Mouse (Mus musculus) intestine, embryonic 16.5 days (tissue): ENCODE measurements at regions not wholly inside any gene's neighbourhood (a gene's known extent, or its start where the extent isn't known, plus 50 kb on each side); places are given as distances from the start of the nearest gene placed in this dataset.

Experiments used
- ATAC-seq: fragments of 200-750 bp; cut with Nextera tagmentation; 2 replicates; pipeline ENCODE4 v1.8.0; 2017; ENCODE audit warnings: moderate TSS enrichment, moderate library complexity
- H3K27ac ChIP-seq: fragments of 300-500 bp; sonication (generic); 2 replicates; pipeline ENCODE4 v1.5.1; 2014; ENCODE audit warnings: mild to moderate bottlenecking, low read length
- H3K27me3 ChIP-seq: fragments of 300-500 bp; sonication (generic); replicated peaks from 2 replicates; pipeline ENCODE4 v1.6.1; 2014; ENCODE audit warnings: low read length, control low read depth, mixed read lengths; ENCODE audit not compliant: control insufficient read depth, insufficient read depth
- H3K36me3 ChIP-seq: fragments of 300-500 bp; sonication (generic); 2 replicates; pipeline ENCODE4 v1.6.1; 2014; ENCODE audit warnings: low read length, control low read depth; ENCODE audit not compliant: control insufficient read depth, insufficient read depth
- H3K4me1 ChIP-seq: fragments of 300-500 bp; sonication (generic); 2 replicates; pipeline ENCODE4 v1.6.1; 2014; ENCODE audit warnings: low read length, control low read depth, mixed read lengths; ENCODE audit not compliant: control insufficient read depth, insufficient read depth
- H3K4me2 ChIP-seq: fragments of 300-500 bp; sonication (generic); 2 replicates; pipeline ENCODE4 v1.6.1; 2014; ENCODE audit warnings: low read depth, low read length, control low read depth
- H3K4me3 ChIP-seq: fragments of 300-500 bp; sonication (generic); 2 replicates; pipeline ENCODE4 v1.5.1; 2014; ENCODE audit warnings: mild to moderate bottlenecking, low read length
- H3K9ac ChIP-seq: fragments of 300-500 bp; sonication (generic); 2 replicates; pipeline ENCODE4 v1.6.1; 2014; ENCODE audit warnings: low read depth, low read length
- H3K9me3 ChIP-seq: fragments of 300-500 bp; sonication (generic); 2 replicates; pipeline ENCODE4 v1.6.1; 2016; ENCODE audit warnings: low read length, control low read depth; ENCODE audit not compliant: control insufficient read depth
- WGBS: fragments of 180-500 bp; shearing (Covaris S2); extraction: QIAGEN DNeasy Blood & Tissue Kit; methylation state at CpG from one replicate; pipeline ENCODE4 v1.1.7; 2014; 5-methylcytosine and 5-hydroxymethylcytosine counted together

DNA sequence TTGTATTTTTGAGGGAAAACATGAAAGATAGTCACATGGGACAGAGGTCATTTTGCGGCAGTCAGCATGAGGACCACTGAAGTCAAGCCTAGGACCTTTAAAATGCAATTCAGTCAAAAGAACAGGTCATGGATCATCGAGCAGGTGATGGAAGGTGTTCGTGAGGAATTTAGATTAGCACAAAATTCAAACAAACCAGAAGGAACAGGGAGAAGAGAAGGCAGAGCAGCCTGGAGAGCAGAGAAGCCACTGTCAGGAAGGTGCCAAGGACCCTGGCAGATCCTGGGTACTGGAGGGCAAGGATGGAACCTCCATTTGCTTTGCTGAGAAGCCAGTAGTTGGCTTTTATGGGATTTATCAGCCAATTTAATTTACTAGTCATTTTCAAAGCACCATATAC is 167.8 kb downstream of the Tbx18 start:
- Histone ChIP-seq H3K4me3 (no peak overlapping the region), H3K4me1 (no peaks in the 10 kb centered on the region), H3K36me3 (no peaks in the 10 kb centered on the region), H3K9me3 (no peaks in the 10 kb centered on the region), H3K9ac (no peak overlapping the region), H3K27ac (no peak overlapping the region), H3K27me3 (no peaks in the 10 kb centered on the region), H3K4me2 (no peak overlapping the region)
- 49% methylated on average over 3 of the region's 3 CpGs for WGBS
- ATAC-seq: no peak

DNA sequence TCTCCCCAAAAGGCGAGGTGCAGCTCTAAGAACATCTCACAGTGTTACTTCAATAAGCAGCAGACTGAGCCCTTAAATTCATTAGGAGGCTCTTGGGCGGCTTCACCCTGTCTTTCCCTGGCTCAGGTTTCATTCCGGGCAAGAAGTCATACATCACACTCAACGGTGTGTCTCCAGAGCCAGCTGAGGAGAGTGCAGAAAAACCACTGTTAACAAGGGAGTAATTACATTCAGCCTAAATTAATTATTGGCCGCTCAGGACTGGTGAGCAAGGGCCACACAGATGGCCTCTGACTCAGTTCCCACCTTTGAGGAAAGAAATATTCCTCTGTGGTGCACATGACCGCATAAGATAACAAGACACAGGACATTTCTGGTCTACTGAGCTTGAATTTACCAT is 168.3 kb downstream of the Tbx18 start:
- Histone ChIP-seq H3K4me2 (no peak overlapping the region), H3K36me3 (no peaks in the 10 kb centered on the region), H3K9ac (no peak overlapping the region), H3K9me3 (no peaks in the 10 kb centered on the region), H3K27ac (no peak overlapping the region), H3K27me3 (no peaks in the 10 kb centered on the region), H3K4me3 (no peak overlapping the region), H3K4me1 (no peaks in the 10 kb centered on the region)
- ATAC-seq: no peak
- 47% methylated on average over 6 of the region's 6 CpGs for WGBS

DNA sequence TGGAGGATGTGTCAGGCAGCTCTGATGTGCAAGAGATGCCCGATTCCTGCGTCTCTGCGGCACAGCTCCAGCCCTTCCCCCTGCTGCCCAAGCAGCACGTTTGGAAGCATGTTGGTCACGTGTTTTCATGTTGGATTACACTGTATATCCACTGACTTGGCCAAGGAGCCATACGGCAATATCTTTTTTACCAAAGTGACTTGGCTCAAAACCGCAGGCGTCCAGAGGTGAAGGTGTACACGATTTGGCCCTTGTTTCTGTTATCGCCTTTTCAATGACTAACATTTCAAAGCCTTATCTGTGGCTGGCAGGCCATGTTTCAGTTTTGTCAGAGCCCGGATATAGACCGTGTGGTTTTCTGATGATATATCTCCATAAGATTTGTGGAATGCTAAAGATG is 173.2 kb downstream of the Tbx18 start:
- no peak for ATAC-seq

DNA sequence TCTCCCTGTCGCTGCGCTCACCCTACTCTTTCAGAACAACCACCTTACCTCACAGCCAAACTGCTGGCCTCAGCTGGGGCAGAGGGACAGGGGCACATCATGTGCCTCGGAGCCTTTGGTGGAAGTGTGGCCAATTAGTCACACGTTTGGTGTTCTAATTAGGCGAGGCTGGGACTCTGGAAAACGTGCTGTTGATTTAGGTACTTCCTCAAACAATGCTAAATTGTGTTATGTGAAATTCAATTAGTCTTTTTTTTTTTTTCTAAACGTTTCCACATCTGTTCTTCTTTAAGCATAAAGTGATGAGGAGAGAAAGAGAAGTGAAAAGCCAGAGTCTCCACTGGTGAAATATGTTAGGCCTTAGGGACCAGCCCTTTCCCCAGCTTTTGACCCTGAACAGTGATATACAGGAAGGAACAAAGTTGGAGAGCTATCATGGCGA is 174.1 kb downstream of the Tbx18 start:
- Histone ChIP-seq H3K9me3 (no peaks in the 10 kb centered on the region), H3K36me3 (no peaks in the 10 kb centered on the region), H3K4me1 (no peaks in the 10 kb centered on the region), H3K4me2 (no peak overlapping the region), H3K4me3 (no peak overlapping the region), H3K27me3 (no peaks in the 10 kb centered on the region), H3K9ac (no peak overlapping the region), H3K27ac (no peak overlapping the region)
- ATAC-seq: no peak
- 23% methylated on average over 8 of the region's 8 CpGs for WGBS

More for the DNA sequence above, 173.2 kb downstream of the Tbx18 start:
- H3K36me3 ChIP-seq: no peaks in the 10 kb centered on the region
- H3K4me3 ChIP-seq: no peak overlapping the region
- H3K4me2 ChIP-seq: no peak overlapping the region
- no peaks in the 10 kb centered on the region for H3K4me1 ChIP-seq
- 75% methylated on average over 12 of the region's 12 CpGs for WGBS
- H3K27me3 ChIP-seq: no peaks in the 10 kb centered on the region
- H3K9me3 ChIP-seq: no peaks in the 10 kb centered on the region
- H3K9ac ChIP-seq: no peak overlapping the region
- H3K27ac ChIP-seq: no peak overlapping the region

DNA sequence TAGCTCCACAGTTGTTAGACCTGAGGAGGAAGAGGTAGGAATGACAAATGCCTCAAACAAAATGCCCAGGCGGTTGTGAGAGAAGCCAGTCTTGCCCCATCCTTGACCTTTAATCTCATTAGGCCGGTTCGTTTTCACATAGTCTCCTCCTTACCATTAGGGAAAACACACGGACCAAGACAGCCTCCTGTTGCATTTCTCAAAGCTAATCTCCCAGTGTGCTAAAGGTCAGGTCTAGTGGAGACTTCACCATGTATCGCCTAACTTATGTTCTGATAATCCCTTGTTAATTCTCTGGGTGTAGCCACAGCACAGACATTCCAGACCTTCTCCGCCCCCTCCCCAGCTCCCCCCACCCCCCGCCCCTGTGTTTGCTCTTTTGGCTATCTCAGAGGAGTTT is 174.5 kb downstream of the Tbx18 start:
- H3K27me3 ChIP-seq: no peaks in the 10 kb centered on the region
- H3K36me3 ChIP-seq: no peaks in the 10 kb centered on the region
- H3K4me2 ChIP-seq: no peak overlapping the region
- no peak for ATAC-seq
- WGBS: 16% methylated on average over 7 of the region's 7 CpGs
- no peaks in the 10 kb centered on the region for H3K4me1 ChIP-seq
- H3K9ac ChIP-seq: no peak overlapping the region
- H3K4me3 ChIP-seq: no peak overlapping the region
- H3K9me3 ChIP-seq: no peaks in the 10 kb centered on the region
- H3K27ac ChIP-seq: no peak overlapping the region

DNA sequence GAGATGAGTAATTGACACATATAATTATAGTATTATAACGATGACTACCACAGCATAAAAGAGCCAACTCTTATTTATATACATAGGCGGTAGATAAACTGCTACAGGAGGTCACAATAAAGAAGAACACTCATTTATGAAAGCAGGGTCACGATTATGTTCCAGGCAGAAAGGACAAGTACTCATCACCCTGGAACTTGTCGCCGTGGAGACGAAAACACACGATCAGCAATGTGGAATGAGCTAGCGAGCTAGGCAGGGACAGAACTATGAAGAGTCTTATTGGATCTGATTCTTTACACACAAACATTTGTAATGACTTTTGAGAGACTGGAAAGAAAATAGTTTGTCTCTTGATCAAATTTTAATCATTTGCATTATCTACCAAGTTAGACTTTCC is 197.9 kb downstream of the Tbx18 start:
- Histone ChIP-seq H3K9ac (no peak overlapping the region), H3K27ac (no peak overlapping the region), H3K36me3 (no peaks in the 10 kb centered on the region), H3K4me1 (no peaks in the 10 kb centered on the region), H3K9me3 (no peaks in the 10 kb centered on the region), H3K4me2 (no peak overlapping the region), H3K27me3 (no peaks in the 10 kb centered on the region), H3K4me3 (no peak overlapping the region)
- ATAC-seq: no peak
- WGBS: 74% methylated on average over 8 of the region's 8 CpGs

DNA sequence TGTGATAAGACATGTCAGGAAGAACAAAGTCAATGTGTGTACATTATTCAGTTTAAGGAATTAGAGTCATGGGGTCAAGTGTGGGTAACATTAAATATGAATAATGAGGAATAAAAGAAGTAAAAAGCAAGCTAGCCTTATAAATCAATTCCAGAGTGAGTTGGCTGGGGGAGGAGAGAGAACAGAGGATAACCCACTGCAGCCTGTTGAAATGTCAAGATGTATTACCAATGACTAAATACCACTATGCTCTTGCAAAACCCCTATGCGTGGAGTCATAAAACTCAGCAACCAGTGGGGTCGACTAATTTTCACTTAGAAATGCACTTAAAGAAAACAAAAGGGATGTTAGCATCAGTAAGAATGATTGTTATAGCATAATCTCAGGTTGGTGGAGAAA is 201.2 kb downstream of the Tbx18 start:
- 74% methylated on average over 2 of the region's 2 CpGs for WGBS
- no peak overlapping the region for H3K27ac ChIP-seq
- no peaks in the 10 kb centered on the region for H3K4me1 ChIP-seq
- H3K4me3 ChIP-seq: no peak overlapping the region
- no peak overlapping the region for H3K4me2 ChIP-seq
- no peaks in the 10 kb centered on the region for H3K27me3 ChIP-seq
- H3K9ac ChIP-seq: no peak overlapping the region
- H3K36me3 ChIP-seq: no peaks in the 10 kb centered on the region
- no peaks in the 10 kb centered on the region for H3K9me3 ChIP-seq
- ATAC-seq: no peak

DNA sequence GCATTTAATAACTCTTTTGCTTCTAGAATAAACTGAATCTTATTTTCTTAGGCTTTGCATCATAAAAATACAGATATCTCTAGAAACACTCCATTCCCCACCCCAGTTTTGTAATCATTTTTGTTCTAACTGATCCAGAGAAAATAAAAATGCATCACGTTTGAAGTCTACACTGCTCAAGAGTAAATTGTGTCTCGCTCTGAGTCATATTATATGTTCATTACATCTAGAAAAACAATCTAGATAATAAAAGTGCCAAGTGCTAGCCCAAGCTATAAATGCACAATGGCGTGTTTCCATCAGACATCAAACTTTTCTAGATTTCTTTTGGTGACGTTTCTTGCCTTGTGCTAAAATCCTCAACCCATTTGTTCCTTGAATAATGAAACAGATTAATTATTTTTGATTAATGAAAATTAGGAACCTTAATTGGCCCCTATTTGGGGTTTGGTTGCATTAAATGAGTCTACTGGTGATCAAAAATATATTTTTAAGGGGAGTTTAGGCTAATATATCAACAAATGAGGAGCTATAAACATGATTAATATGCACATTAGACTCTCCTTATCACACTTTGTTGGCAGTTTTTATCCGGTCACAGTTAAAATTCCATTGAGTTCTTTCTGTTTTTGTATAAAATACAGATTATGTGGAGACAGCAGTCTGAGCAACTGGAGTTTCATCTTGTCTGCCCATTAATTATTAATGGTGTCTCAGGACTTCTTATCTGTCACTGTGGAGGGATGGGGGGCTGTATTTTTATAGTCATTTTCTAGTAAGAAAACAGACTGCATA is 206.0 kb downstream of the Tbx18 start:
- ATAC-seq: no peak
- H3K4me3 ChIP-seq: no peak overlapping the region
- no peak overlapping the region for H3K9ac ChIP-seq
- H3K27me3 ChIP-seq: no peaks in the 10 kb centered on the region
- WGBS: 82% methylated on average over 5 of the region's 5 CpGs
- H3K36me3 ChIP-seq: no peaks in the 10 kb centered on the region
- H3K4me1 ChIP-seq: no peaks in the 10 kb centered on the region
- no peak overlapping the region for H3K27ac ChIP-seq
- H3K9me3 ChIP-seq: no peaks in the 10 kb centered on the region
- H3K4me2 ChIP-seq: no peak overlapping the region

DNA sequence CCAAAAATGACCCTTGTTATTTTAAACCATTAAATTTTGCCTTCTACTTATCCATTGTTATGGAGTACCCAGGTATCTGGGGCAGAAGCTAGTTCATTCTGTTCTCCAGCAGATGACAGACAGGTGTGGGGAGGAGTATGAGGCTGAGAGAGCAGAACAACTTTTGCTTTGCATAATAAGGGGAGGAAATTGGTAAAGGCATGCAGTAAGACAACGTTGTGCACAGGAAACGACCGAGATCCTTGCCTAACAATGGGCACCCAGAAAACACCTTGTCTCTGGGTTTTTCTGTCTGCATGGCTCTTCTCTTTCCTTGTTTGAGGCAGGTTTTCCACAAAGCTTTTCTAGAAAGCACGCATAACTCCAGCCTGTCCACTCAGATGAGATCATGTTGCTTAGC is 220.4 kb downstream of the Tbx18 start:
- Histone ChIP-seq H3K27me3 (no peaks in the 10 kb centered on the region), H3K27ac (no peak overlapping the region), H3K36me3 (no peaks in the 10 kb centered on the region), H3K9me3 (no peaks in the 10 kb centered on the region), H3K4me1 (no peaks in the 10 kb centered on the region), H3K9ac (no peak overlapping the region), H3K4me3 (no peak overlapping the region), H3K4me2 (no peak overlapping the region)
- 74% methylated on average over 4 of the region's 4 CpGs for WGBS
- ATAC-seq: no peak
